Mouse (Mus musculus) lung, postnatal 0 days (tissue): ENCODE data around the gene Tecrl. TPM values are rescaled to one million over a fixed set of nuclear protein-coding genes. Genes with fewer than 3 reads are reported as not detected.

Source experiments
- ATAC-seq: fragments of 200-750 bp; cut with Nextera tagmentation; 2 replicates; pipeline ENCODE4 v1.8.0; 2017; ENCODE audit warnings: moderate library complexity
- DNase-seq: peaks from one replicate; pipeline ENCODE4 v3.0.0-alpha.2; 2016; ENCODE audit warnings: low spot score
- H3K27ac ChIP-seq: fragments of 300-500 bp; sonication (generic); 2 replicates; pipeline ENCODE4 v1.5.1; 2014; ENCODE audit warnings: antibody characterized with exemption, mild to moderate bottlenecking, low read length, mixed read lengths
- H3K27me3 ChIP-seq: fragments of 300-500 bp; sonication (generic); replicated peaks from 2 replicates; pipeline ENCODE4 v1.6.1; 2014; ENCODE audit warnings: low read length, mixed read lengths; ENCODE audit not compliant: insufficient read depth
- H3K36me3 ChIP-seq: fragments of 300-500 bp; sonication (generic); 2 replicates; pipeline ENCODE4 v1.6.1; 2014; ENCODE audit warnings: low read length, mixed read lengths; ENCODE audit not compliant: insufficient read depth
- H3K4me1 ChIP-seq: fragments of 300-500 bp; sonication (generic); 2 replicates; pipeline ENCODE4 v1.6.1; 2014; ENCODE audit warnings: antibody characterized with exemption, low read depth, low read length, mixed read lengths; ENCODE audit not compliant: insufficient read depth
- H3K4me2 ChIP-seq: fragments of 300-500 bp; sonication (generic); replicated peaks from 2 replicates; pipeline ENCODE4 v1.6.1; 2014; ENCODE audit warnings: low read depth, mild to moderate bottlenecking, low read length, moderate library complexity, mixed read lengths
- H3K4me3 ChIP-seq: fragments of 300-500 bp; sonication (generic); 2 replicates; pipeline ENCODE4 v1.5.1; 2014; ENCODE audit warnings: low read depth, low read length
- H3K9ac ChIP-seq: fragments of 300-500 bp; sonication (generic); replicated peaks from 2 replicates; pipeline ENCODE4 v1.6.1; 2014; ENCODE audit warnings: low read depth, mild to moderate bottlenecking
- H3K9me3 ChIP-seq: fragments of 300-500 bp; sonication (generic); 2 replicates; pipeline ENCODE4 v1.6.1; 2016; ENCODE audit warnings: low read length, mixed read lengths
- CTCF ChIP-seq: IDR thresholded peaks from 2 replicates; pipeline ENCODE4 v1.5.1; 2016; ENCODE audit warnings: antibody characterized with exemption, mild to moderate bottlenecking
- EP300 ChIP-seq: IDR thresholded peaks from 2 replicates; pipeline ENCODE4 v1.6.1; 2016; ENCODE audit warnings: antibody characterized with exemption, mild to moderate bottlenecking, control low read depth
- WGBS: fragments of 180-500 bp; shearing (Covaris S2); extraction: QIAGEN DNeasy Blood & Tissue Kit; methylation state at CpG from one replicate; pipeline ENCODE4 v1.1.7; 2014; 5-methylcytosine and 5-hydroxymethylcytosine counted together
- polyA plus RNA-seq: library from polyadenylated mRNA; unstranded; fragments of >200 nt; fragmentation: Nextera tagmentation; extraction: Ambion mirVana; gene quantifications from 2 replicates; pipeline ENCODE4 v1.2.1, GENCODE M21; 2015

The Tecrl gene
- 3.2 and 3.7 TPM in 2 replicates for polyA plus RNA-seq

GRCm38 (mm10) chr5:83354846-83355561, at the start of gene Tecrl:
Gene Tecrl, minus strand, starts transcription at chr5:83355195.
- ATAC-seq, result peak; percentile 87
- 10% methylated on average over 9 of the region's 9 CpGs for WGBS
- Histone ChIP-seq H3K4me1 (no peaks in the 10 kb centered on the region), H3K4me3 (no peak within 1 kb of the TSS), H3K9ac (no peak within 1 kb of the TSS), H3K27me3 (no peaks in the 10 kb centered on the region), H3K27ac (peak within 1 kb of the TSS; percentile 1; the same call in 1 of the 2 replicates), H3K4me2 (peak within 1 kb of the TSS; percentile 15), H3K36me3 (no peaks in the 10 kb centered on the region), H3K9me3 (no peaks in the 10 kb centered on the region)
- peak; percentile 14; the same call in 1 of the 2 replicates for TF ChIP-seq CTCF
- TF ChIP-seq EP300, result peak; percentile 92
- DNase-seq, result peak; percentile 75

- TF ChIP-seq EP300, result no peak
- Histone ChIP-seq H3K27ac (no peak overlapping the region), H3K4me1 (no peaks in the 10 kb centered on the region), H3K36me3 (no peaks in the 10 kb centered on the region), H3K9ac (no peak overlapping the region), H3K4me2 (no peak overlapping the region), H3K27me3 (no peaks in the 10 kb centered on the region), H3K9me3 (no peaks in the 10 kb centered on the region), H3K4me3 (no peak overlapping the region)
- DNase-seq (no peak), ATAC-seq (no peak)
- 67% methylated on average over 2 of the region's 2 CpGs for WGBS
Observed at GRCm38 (mm10) chr5:83385021-83385420, 30.0 kb upstream of the Tecrl start.

- TF ChIP-seq CTCF, result no peak
- TF ChIP-seq EP300, result peak; percentile 73; the same call in 1 of the 2 replicates
- Histone ChIP-seq H3K4me1 (no peaks in the 10 kb centered on the region), H3K9ac (no peak overlapping the region), H3K36me3 (no peaks in the 10 kb centered on the region), H3K27ac (no peak overlapping the region), H3K9me3 (no peaks in the 10 kb centered on the region), H3K27me3 (no peaks in the 10 kb centered on the region), H3K4me3 (no peak overlapping the region), H3K4me2 (no peak overlapping the region)
- peak; percentile 74 for DNase-seq
- 8% methylated on average over 2 of the region's 2 CpGs for WGBS
- peak; percentile 85 for ATAC-seq
Observed at GRCm38 (mm10) chr5:83351615-83352014, 3.4 kb downstream of the Tecrl start.

DNA sequence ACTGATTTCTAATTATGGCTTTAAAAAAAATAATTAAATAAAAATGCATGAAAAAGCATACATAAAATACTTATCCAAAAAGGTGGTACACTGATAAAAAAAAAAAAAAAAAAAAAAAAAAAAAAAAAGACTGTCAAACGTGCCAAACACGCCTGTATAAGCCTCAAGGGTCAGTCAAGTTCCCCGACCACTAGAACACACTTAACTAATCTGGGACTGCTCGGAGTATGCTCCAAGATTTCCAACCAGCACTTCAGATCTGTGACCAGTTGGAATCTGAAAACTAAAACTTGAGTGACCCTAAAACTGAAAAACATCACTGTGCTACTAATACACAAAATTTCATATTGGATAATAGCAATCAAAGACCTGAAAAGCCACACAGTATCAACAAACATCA, 15.9 kb downstream of the Tecrl start:
- DNase-seq (no peak), ATAC-seq (peak; percentile 64)
- no peak overlapping the region for H3K4me3 ChIP-seq
- H3K9ac ChIP-seq, result no peak overlapping the region
- no peaks in the 10 kb centered on the region for H3K36me3 ChIP-seq
- H3K4me1 ChIP-seq, result no peaks in the 10 kb centered on the region
- H3K4me2 ChIP-seq, result no peak overlapping the region
- H3K27ac ChIP-seq, result no peak overlapping the region
- WGBS, result 28% methylated on average over 4 of the region's 4 CpGs
- no peak for TF ChIP-seq CTCF
- no peak for TF ChIP-seq EP300
- no peaks in the 10 kb centered on the region for H3K9me3 ChIP-seq
- no peaks in the 10 kb centered on the region for H3K27me3 ChIP-seq

GRCm38 (mm10) chr5:83267148-83267776, 87.7 kb downstream of the Tecrl start:
- ATAC-seq, result no peak; the same call in 1 of the 2 replicates
- WGBS, result 35% methylated on average over 2 of the region's 2 CpGs

GRCm38 (mm10) chr5:83260059-83260458, 94.9 kb downstream of the Tecrl start:
- no peak overlapping the region for H3K4me2 ChIP-seq
- no peak overlapping the region for H3K27ac ChIP-seq
- no peaks in the 10 kb centered on the region for H3K4me1 ChIP-seq
- no peak overlapping the region for H3K9ac ChIP-seq
- H3K36me3 ChIP-seq, result no peaks in the 10 kb centered on the region
- no peaks in the 10 kb centered on the region for H3K27me3 ChIP-seq
- ATAC-seq (no peak), DNase-seq (no peak)
- TF ChIP-seq EP300 (no peak), CTCF (no peak)
- no peak overlapping the region for H3K4me3 ChIP-seq
- H3K9me3 ChIP-seq, result no peaks in the 10 kb centered on the region

More at GRCm38 (mm10) chr5:83267148-83267776, 87.7 kb downstream of the Tecrl start:
- no peaks in the 10 kb centered on the region for H3K9me3 ChIP-seq
- H3K4me2 ChIP-seq, result no peak overlapping the region
- no peak overlapping the region for H3K4me3 ChIP-seq
- H3K27ac ChIP-seq, result no peak overlapping the region
- no peaks in the 10 kb centered on the region for H3K27me3 ChIP-seq
- TF ChIP-seq CTCF (no peak), EP300 (no peak)
- DNase-seq, result peak; percentile 70
- no peaks in the 10 kb centered on the region for H3K36me3 ChIP-seq
- no peak overlapping the region for H3K9ac ChIP-seq
- H3K4me1 ChIP-seq, result no peaks in the 10 kb centered on the region
